Mouse (Mus musculus) heart, postnatal 0 days (tissue): ENCODE results near the gene Ccdc85b. TPM values are rescaled to one million over a fixed set of nuclear protein-coding genes. Genes with fewer than 3 reads are reported as not detected.

Experiments
- ATAC-seq: fragments of 200-750 bp; cut with Nextera tagmentation; 2 replicates; pipeline ENCODE4 v1.8.0; 2017; ENCODE audit warnings: low read depth, moderate number of reproducible peaks, moderate library complexity; ENCODE audit not compliant: insufficient read depth
- DNase-seq: peaks from one replicate; pipeline ENCODE4 v3.0.0-alpha.2; 2016; ENCODE audit warnings: low spot score
- H3K27ac ChIP-seq: fragments of 300-500 bp; sonication (generic); 2 replicates; pipeline ENCODE4 v1.5.1; 2014; ENCODE audit warnings: low read depth, mild to moderate bottlenecking
- H3K27me3 ChIP-seq: fragments of 300-500 bp; sonication (generic); 2 replicates; pipeline ENCODE4 v1.6.1; 2014; ENCODE audit warnings: low read length, mixed read lengths; ENCODE audit not compliant: control insufficient read depth, insufficient read depth
- H3K36me3 ChIP-seq: fragments of 300-500 bp; sonication (generic); replicated peaks from 2 replicates; pipeline ENCODE4 v1.6.1; 2014; ENCODE audit warnings: low read length, mixed read lengths; ENCODE audit not compliant: control insufficient read depth, insufficient read depth
- H3K4me1 ChIP-seq: fragments of 300-500 bp; sonication (generic); 2 replicates; pipeline ENCODE4 v1.6.1; 2014; ENCODE audit warnings: antibody characterized with exemption; ENCODE audit not compliant: control insufficient read depth, insufficient read depth
- H3K4me2 ChIP-seq: fragments of 300-500 bp; sonication (generic); 2 replicates; pipeline ENCODE4 v1.6.1; 2014; ENCODE audit warnings: low read depth, mild to moderate bottlenecking, low read length, moderate library complexity
- H3K4me3 ChIP-seq: fragments of 300-500 bp; sonication (generic); 2 replicates; pipeline ENCODE4 v1.5.1; 2014; ENCODE audit warnings: low read depth, low read length
- H3K9ac ChIP-seq: fragments of 300-500 bp; sonication (generic); replicated peaks from 2 replicates; pipeline ENCODE4 v1.6.1; 2014; ENCODE audit warnings: low read depth, low read length, mixed read lengths
- H3K9me3 ChIP-seq: fragments of 300-500 bp; sonication (generic); replicated peaks from 2 replicates; pipeline ENCODE4 v1.6.1; 2016; ENCODE audit warnings: low read length; ENCODE audit not compliant: control insufficient read depth
- CTCF ChIP-seq: IDR thresholded peaks from 2 replicates; pipeline ENCODE4 v1.5.1; 2016; ENCODE audit warnings: antibody characterized with exemption, control low read depth, low read depth
- EP300 ChIP-seq: IDR thresholded peaks from 2 replicates; pipeline ENCODE4 v1.6.1; 2016; ENCODE audit warnings: antibody characterized with exemption, low read depth
- WGBS: fragments of 180-500 bp; shearing (Covaris S2); extraction: QIAGEN DNeasy Blood & Tissue Kit; methylation state at CpG from one replicate; pipeline ENCODE4 v1.1.7; 2014; 5-methylcytosine and 5-hydroxymethylcytosine counted together
- polyA plus RNA-seq: library from polyadenylated mRNA; unstranded; fragments of >200 nt; fragmentation: Nextera tagmentation; extraction: Ambion mirVana; gene quantifications from 2 replicates; pipeline ENCODE4 v1.2.1, GENCODE M21; 2015
- total RNA-seq: library from RNA; depleted of rRNA; stranded (reverse); fragments of >200 nt; gene quantifications from 2 replicates; pipeline ENCODE4 v1.2.3, GENCODE M21; 2014; ENCODE audit warnings: low replicate concordance

The Ccdc85b gene
- total and polyA plus RNA-seq, 2 experiments from 2014 or later, result 9.2 to 10.6 TPM

GRCm38 (mm10) chr19:5430408-5430807 lies 27.3 kb downstream of the Ccdc85b start:
- ATAC-seq, result no peak

GRCm38 (mm10) chr19:5429806-5430205 lies 27.9 kb downstream of the Ccdc85b start:
- TF ChIP-seq CTCF (no peak), EP300 (no peak)
- no peak overlapping the region for H3K4me2 ChIP-seq
- ATAC-seq, result no peak

More at GRCm38 (mm10) chr19:5430408-5430807, 27.3 kb downstream of the Ccdc85b start:
- 69% methylated on average over 1 of the region's 1 CpGs for WGBS
- H3K27ac ChIP-seq, result no peak overlapping the region
- no peaks in the 10 kb centered on the region for H3K27me3 ChIP-seq
- no peak for TF ChIP-seq EP300
- TF ChIP-seq CTCF, result no peak
- peaks cover 14% of the 10 kb centered on the region for H3K36me3 ChIP-seq
- H3K4me1 ChIP-seq, result peaks cover 16% of the 10 kb centered on the region
- no peak overlapping the region for H3K4me2 ChIP-seq
- H3K9ac ChIP-seq, result no peak overlapping the region
- DNase-seq, result no peak
- H3K4me3 ChIP-seq, result no peak overlapping the region
- no peaks in the 10 kb centered on the region for H3K9me3 ChIP-seq

DNA sequence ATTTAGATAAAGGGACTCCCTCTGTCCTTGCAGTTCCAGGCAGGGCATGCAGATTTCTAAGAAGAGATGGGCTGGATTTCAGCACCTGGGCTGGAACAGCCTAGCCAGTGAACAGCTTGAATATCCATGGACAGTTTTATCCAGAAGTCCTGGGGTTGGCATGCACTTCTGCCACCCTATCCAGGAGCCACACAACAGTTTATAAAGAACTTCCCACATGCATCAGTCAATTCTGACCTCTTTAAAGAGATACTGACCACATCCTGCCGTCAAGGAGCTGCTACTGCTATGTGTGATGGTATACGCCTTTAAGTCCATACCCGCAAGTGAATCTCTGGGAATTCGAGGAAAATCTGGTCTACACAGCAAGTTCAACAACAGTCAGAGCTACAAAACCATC lies 28.5 kb downstream of the Ccdc85b start:
- DNase-seq (no peak), ATAC-seq (no peak)
- TF ChIP-seq CTCF (no peak), EP300 (no peak)
- no peak overlapping the region for H3K27ac ChIP-seq
- no peak overlapping the region for H3K4me2 ChIP-seq
- H3K9me3 ChIP-seq, result no peaks in the 10 kb centered on the region
- peaks cover 14% of the 10 kb centered on the region for H3K36me3 ChIP-seq
- no peak overlapping the region for H3K4me3 ChIP-seq
- peaks cover 16% of the 10 kb centered on the region for H3K4me1 ChIP-seq
- WGBS, result 78% methylated on average over 4 of the region's 4 CpGs
- no peak overlapping the region for H3K9ac ChIP-seq
- H3K27me3 ChIP-seq, result no peaks in the 10 kb centered on the region

More at GRCm38 (mm10) chr19:5429806-5430205, 27.9 kb downstream of the Ccdc85b start:
- Histone ChIP-seq H3K27ac (no peak overlapping the region), H3K27me3 (no peaks in the 10 kb centered on the region), H3K9ac (no peak overlapping the region), H3K36me3 (peaks cover 14% of the 10 kb centered on the region), H3K4me1 (peaks cover 16% of the 10 kb centered on the region), H3K9me3 (no peaks in the 10 kb centered on the region), H3K4me3 (no peak overlapping the region)
- DNase-seq, result no peak
- WGBS, result 29% methylated on average over 8 of the region's 8 CpGs

GRCm38 (mm10) chr19:5428083-5428482 lies 29.6 kb downstream of the Ccdc85b start:
- no peak overlapping the region for H3K9ac ChIP-seq
- no peak overlapping the region for H3K4me3 ChIP-seq
- no peak for TF ChIP-seq EP300
- TF ChIP-seq CTCF, result peak; percentile 51
- WGBS, result 77% methylated on average over 2 of the region's 2 CpGs
- no peaks in the 10 kb centered on the region for H3K9me3 ChIP-seq
- H3K27ac ChIP-seq, result peak overlapping the region; percentile 15; the same call in 1 of the 2 replicates
- H3K36me3 ChIP-seq, result peaks cover 14% of the 10 kb centered on the region
- no peak overlapping the region for H3K4me2 ChIP-seq
- ATAC-seq (no peak), DNase-seq (peak; percentile 65)
- H3K27me3 ChIP-seq, result no peaks in the 10 kb centered on the region
- H3K4me1 ChIP-seq, result peaks cover 16% of the 10 kb centered on the region

- H3K9me3 ChIP-seq, result no peaks in the 10 kb centered on the region
- DNase-seq (no peak), ATAC-seq (no peak)
- H3K27ac ChIP-seq, result no peak overlapping the region
- no peak overlapping the region for H3K4me3 ChIP-seq
- peaks cover 15% of the 10 kb centered on the region for H3K4me1 ChIP-seq
- WGBS, result 84% methylated on average over 13 of the region's 13 CpGs
- peaks cover 23% of the 10 kb centered on the region for H3K36me3 ChIP-seq
- no peak overlapping the region for H3K9ac ChIP-seq
- H3K27me3 ChIP-seq, result no peaks in the 10 kb centered on the region
- no peak overlapping the region for H3K4me2 ChIP-seq
- TF ChIP-seq EP300 (no peak), CTCF (no peak)
Measured at GRCm38 (mm10) chr19:5426640-5427290, 30.9 kb downstream of the Ccdc85b start.
